Mouse (Mus musculus): Measurements from ENCODE around the gene Aif1l. TPM values are rescaled to one million over a fixed set of nuclear protein-coding genes. Genes with fewer than 3 reads are reported as not detected.

Gene Aif1l
- polyA plus RNA-seq, 1 experiment from 2014 or later = 5.0 TPM

GRCm38 (mm10) chr2:32008716-32009115 lies 58.8 kb downstream of the Aif1l start:
- DNase-seq (ENCODE audit: low spot score) = no peak

GRCm38 (mm10) chr2:32019704-32020103 lies 69.8 kb downstream of the Aif1l start:
- no peak for DNase-seq (ENCODE audit: low spot score)

- DNase-seq (ENCODE audit: low spot score) = peak; percentile 17
Measured at GRCm38 (mm10) chr2:32020229-32020628, 70.3 kb downstream of the Aif1l start.

Other genes starting within 250 kb of the Aif1l start
- 1.5 and 2.1 TPM in 2 replicates for gene Qrfp, start 139.6 kb upstream of the Aif1l start, polyA plus RNA-seq (2015; fragmentation: Nextera tagmentation; extraction: Ambion mirVana)
- gene Fibcd1, start 104.1 kb upstream of the Aif1l start, polyA plus RNA-seq (2015; fragmentation: Nextera tagmentation; extraction: Ambion mirVana) = 0.13 and 0.27 TPM in 2 replicates
- 0.09 and 0.21 TPM in 2 replicates for gene Lamc3, start 62.8 kb upstream of the Aif1l start, polyA plus RNA-seq (2015; fragmentation: Nextera tagmentation; extraction: Ambion mirVana)
- 115 and 138 TPM in 2 replicates for gene Nup214, start 24.3 kb downstream of the Aif1l start, polyA plus RNA-seq (2015; fragmentation: Nextera tagmentation; extraction: Ambion mirVana)
- gene Fam78a, start 134.7 kb downstream of the Aif1l start, polyA plus RNA-seq (2015; fragmentation: Nextera tagmentation; extraction: Ambion mirVana) = 57.5 and 68.6 TPM in 2 replicates
- 0.91 and 1.0 TPM in 2 replicates for gene Plpp7, start 145.4 kb downstream of the Aif1l start, polyA plus RNA-seq (2015; fragmentation: Nextera tagmentation; extraction: Ambion mirVana)
- gene Prrc2b, start 200.9 kb downstream of the Aif1l start, polyA plus RNA-seq (2015; fragmentation: Nextera tagmentation; extraction: Ambion mirVana) = 22.5 and 33.6 TPM in 2 replicates